Mouse (Mus musculus): ENCODE results near the gene Pnrc2.

Gene Pnrc2

DNA sequence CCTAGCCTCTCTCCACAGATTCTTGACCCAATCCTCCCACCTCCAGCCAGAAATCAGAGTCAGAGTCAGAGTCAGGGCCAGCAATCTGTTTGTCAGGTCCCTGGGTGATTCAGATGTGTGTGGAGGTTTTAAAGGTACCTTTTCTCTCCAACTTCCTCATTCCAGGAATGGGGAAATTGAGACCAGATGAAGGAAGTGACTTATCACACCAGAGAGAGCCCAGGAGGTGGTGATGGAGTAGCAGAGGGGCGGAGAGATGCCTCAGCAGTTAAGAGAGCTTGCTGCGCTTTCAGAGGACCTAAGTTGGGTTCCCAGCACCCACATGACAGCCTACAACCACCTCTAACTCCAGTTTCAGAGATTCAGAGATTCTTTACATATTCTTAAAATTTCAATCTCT, 17.9 kb upstream of the Pnrc2 start:
- DNase-seq: no peak

DNA sequence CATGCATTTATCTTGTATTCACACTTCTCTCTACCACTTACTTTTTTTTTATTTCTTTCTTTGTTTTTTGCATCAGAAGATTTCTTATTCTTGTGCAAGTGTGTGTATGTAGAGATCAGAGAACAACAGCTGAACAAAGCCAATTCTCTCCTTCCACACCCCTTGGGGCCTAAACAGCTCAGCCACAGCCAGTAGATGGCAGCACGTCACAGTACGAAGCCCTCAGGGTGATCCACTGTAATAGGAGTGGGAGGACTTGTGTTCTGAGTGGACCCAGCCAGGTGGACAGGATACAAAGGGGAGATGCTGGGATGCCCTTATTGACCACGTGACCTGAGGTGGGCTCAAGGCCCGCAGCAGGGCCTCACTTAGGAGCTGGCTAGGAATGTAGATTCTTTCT, 16.2 kb upstream of the Pnrc2 start:
- peak; percentile 67 for DNase-seq

DNA sequence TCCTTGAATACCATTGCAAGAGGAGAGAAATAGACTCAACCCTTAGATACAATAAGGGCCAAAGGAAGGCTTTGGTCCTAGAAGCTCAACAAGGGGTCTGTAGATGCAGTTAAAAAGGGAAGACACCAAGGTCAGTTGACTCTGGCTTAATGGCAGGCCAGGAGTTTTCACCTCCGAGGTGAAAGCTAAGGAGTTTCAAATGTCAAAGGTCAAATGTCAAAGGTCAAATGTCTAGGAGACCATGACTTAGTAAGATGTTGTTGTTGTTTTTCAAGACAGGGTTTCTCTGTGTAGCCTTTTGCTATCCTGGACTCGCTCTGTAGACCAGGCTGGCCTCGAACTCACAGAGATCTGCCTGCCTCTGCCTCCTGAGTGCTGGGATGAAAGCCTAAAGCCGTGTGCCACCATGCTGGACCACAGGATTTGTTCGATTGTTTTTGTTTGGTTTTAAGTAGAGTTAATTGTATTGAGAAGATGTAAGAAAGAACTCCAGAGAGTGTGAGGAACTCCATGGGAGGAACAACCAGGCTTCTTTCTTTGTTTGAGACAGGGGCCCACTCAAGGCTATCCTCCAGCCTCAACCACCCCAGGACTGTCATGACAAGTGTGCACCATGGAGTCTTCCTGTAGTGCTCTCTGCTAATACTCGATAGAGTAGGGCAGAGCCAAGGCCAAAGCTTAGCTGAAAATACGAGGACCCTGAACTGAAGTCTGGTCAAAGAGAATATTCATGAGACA, 15.7 kb upstream of the Pnrc2 start:
- DNase-seq: no peak

DNA sequence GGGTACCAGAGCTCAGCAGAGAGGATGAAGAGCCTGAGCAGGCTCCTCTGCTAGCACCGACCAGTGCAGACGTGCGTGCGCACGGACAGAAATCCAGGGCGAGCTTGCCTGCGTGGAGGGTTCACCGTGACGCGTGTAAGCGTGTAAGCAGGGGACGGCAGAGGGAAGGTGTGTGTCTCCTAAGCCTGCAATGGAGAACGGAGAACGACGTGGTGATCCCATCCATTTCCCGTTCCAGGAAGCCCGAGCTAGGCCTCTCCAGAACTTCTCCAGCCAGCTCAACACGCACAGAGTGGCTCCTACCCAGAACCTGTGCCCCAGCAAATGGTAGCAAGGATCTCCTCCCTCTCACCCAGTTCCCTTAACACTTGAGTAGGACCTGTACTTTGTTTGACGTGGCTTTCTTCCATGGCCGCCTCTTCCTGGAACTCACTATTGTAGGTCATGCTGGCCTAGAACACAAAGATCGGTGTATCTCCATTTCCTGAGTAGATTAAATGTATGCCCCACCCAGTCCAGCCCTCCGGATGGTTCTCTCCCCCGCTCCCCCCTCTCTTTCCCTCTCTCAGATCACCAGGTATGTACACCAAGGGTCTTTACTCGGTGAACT, 14.9 kb upstream of the Pnrc2 start:
- no peak for DNase-seq

DNA sequence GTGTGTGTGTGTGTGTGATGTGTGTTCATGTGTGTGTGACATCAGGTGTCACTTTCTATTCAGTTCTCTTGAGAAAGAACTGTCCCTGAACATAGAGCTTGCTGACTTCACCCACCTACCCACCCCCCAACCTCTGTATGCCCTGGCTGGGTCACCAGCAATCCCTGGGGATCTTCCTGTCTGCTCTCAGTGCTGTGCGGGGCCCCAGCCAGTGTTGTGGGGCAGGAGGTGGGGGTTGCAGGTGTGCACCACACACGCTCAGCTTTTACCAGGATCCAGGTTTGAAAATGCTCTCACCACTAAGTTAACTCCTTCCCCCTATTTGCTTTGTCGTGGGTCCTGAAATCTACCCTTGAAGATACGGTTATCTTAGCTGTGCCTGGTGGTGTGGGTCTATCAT, 12.5 kb upstream of the Pnrc2 start:
- DNase-seq: no peak

DNA sequence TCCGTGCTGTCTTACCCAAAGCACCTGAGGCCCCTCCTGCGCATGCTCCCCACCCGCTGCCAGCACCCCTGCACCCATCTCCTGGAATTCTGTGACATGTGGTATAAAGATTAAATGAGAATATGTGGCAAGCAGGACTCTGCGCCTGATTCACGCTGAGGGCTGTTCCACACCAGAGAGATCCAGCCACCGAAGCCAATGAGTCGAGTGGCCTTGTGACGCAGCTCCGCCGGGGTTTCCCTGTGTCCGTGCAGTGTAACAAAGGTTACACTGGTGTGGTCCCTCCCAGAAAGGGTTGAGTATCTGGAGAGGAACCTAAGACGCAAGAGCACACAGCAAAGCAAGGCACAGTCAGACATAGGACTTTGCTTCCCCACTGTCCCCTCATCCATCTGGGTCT, 12.0 kb upstream of the Pnrc2 start:
- DNase-seq: no peak

DNA sequence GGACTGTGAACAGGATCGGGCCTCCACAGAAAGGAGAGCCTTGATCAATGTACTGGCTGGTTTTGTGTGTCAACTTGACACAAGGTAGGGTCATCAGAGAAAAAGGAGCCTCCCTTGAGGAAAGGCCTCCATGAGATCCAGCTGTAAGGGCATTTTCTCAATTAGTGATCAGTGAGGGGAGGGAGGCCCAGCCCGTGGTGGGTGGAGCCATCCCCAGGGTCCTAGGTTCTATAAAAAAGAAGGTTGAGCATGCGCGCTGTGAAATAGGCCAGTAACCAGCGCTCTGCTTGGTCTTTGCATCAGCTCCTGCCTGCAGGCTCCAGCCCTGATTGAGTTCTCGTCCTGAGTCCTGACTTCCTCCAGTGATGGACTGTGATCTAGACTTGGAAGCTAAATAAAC, 10.9 kb upstream of the Pnrc2 start:
- DNase-seq: no peak

DNA sequence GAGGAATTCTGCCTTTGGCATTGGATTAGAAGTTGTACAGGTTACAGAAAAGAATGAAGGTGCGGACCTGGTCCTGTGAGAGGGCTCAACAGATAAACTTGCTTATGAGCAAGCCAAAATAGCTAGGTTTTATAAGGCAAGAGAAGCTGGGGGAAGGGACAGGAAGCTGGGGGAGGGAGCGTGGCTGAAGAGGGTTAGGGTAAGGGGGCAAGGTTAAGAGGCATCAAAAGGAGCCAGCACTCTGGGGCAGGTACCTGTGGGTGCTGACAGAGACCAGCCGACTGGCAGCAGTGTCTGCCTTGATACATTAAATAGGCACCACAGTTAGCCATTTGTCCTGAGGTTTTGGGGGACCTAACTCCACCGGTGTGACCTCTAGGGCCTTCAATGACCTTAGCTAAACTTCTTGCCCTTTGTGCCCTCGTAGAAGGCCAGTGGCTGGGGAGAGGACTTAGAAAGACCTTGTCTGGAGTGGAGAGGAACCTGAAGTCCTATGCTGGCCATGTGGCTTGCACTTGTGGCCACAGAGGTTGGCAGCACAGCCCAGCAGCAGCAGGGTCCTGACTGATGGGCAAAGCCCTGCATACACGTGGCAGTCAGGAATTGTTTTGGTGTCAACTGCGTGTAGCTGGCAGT, 10.3 kb upstream of the Pnrc2 start:
- no peak for DNase-seq

DNA sequence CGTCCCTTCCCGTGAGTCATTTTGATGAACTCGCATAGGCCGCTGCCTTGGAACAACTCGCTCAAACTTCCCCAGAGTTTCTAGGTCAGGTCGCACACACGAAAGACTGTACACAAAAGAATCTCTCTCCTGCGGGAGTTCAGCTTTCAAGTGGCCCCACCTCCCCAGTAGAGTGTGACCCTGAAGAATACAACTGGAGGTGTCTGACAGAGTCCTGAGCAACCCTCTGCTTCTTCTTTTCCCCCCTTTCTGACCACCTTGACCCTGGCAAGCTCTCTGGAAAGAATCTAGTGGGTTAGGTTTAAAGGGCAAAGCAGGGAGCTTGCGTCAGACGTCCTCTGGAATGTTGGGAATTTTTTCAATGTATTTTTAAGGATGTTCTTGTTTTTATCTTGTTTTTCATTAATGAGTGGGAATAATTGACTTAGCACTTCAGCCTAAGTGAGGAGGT, 9.8 kb upstream of the Pnrc2 start:
- DNase-seq: no peak

DNA sequence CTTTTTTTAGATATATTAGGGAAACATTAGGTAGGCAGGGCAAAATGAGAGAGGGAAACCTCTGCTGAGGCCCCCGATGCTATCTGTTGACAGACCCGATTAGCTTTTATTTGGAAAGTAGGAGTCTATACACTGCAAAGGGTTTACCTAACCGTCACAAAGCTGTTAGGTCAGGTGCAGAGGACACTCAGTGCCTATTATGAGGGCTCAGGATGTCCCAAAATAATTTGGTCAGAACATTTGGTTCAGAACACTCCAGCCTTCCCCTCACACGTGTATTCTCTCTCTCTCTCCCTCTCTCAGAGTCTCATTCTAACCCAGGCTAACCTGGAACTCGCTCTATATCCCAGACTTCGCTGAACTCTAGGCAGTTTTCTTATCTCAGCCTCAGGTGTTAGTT, 8.4 kb upstream of the Pnrc2 start:
- DNase-seq: no peak

DNA sequence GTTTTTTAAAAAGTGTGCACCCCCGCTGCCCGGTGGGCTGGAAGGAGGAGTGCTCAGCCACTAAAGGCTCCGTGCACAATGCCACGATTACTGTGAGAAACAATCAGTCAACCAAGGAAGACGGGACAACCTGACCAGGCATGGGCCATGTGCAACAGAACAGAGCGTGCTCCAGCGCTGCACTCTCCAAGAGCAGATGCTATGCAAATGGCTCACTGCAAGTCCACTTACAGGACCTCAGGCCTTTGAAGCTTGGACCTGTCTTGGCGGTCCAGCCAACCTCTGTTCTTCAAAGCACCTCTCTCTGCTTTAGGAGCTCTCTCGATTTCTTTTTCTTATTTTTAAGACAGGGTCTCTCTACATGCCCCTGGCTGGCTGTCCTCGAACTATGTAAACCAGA, 6.9 kb upstream of the Pnrc2 start:
- no peak for DNase-seq

DNA sequence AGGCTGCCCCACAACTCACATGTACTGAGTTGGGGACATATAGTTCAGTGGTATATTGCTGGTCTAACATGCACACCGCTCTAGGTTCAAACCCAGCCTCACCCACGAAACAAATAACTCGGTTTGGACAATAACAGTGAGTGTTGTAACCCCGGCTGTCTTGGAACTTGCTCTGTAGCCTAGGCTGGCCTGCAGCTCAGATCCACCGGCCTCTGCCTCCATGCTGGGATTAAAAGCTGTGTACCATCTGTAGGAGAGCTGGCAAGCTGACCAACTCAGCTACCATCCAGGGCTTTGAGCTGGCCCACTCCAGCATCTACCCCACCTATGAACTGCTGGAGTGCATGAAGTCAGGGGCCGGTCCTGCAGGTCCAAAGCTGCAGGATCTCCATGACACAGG, 6.4 kb upstream of the Pnrc2 start:
- DNase-seq: no peak

DNA sequence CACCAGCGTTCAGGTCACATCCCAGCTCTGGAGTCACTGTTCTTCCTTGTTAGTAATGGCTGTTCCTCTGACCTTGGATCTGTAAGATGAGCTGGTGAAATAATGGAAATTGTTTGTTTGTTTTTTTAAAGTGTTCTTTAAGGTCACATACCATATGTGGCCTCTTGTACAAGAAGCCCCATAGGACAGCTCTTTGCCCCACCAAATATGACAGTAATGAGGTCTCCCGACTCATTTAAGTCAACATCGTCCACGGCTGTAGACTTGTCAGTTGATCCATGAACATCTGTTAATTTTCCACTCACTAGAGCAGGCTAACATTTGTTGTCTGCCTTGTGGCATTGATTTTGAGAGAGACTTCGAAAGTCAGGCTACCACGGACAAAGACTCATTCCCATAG, 5.4 kb upstream of the Pnrc2 start:
- DNase-seq: no peak

DNA sequence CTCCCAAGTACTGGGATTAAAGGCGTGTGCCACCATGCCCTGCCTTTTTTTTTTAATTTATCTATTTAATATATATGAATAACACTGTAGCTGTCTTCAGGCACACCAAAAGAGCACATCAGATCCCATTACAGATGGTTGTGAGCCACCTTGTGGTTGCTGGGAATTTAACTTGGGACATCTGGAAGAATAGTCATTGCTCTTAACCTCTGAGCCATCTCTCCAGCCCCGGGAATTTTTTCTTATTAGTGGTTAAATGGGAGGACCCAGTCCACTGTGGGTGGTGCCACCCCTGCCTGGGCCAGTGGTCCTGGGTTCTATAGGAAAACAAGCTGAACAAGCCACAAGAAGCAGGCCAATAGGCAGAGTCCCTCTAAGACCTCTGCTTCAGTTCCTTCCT, 4.1 kb upstream of the Pnrc2 start:
- no peak for DNase-seq

DNA sequence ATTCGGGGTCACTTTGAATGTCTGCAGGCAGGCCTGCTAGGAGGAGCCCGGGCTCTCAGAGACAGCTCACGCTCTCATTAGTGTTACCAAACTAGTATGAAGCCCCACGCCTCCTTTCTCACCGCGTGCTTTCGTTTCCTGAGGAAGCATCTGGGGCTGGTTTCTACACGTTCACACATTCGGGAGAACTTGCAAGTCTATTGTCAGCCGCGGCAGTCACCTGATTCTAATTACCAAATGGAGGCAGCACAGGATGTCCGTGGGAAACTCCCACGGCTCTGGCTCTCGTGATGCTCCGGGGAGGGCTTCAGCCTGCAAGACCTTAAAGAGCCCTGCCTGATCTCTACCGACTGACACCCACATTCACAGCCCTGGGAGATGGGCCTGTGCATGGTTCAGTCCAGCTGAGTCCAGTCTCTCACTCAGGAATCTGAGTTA, 3.0 kb upstream of the Pnrc2 start:
- DNase-seq: no peak

DNA sequence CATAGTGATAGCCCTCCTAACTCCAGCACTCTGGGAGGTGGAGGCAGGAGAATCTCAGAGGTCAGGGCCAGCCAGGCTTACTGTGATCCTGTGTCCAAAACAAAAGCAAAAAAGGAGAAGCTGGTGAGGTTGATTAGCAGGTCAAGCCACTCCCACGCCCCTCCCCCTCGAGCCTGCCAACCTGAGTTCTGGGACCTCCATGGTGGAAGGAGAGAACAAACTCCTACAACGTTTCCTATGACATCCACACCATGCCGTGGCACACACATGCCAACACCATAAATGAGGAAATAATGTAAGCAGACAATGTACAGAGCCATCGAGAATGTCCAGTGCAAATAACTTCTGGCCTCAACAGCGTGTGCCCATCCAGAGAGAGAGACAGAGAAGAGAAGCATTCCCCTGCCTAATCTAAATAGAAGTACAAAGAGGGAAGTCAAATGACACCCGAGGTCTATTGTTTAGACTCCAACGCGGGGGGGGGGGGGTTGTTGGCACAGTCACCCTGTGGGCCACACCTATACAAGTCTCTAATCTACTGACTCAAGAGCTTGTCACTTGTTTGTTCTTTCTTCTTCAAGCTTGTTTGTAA, 2.4 kb upstream of the Pnrc2 start:
- no peak for DNase-seq

DNA sequence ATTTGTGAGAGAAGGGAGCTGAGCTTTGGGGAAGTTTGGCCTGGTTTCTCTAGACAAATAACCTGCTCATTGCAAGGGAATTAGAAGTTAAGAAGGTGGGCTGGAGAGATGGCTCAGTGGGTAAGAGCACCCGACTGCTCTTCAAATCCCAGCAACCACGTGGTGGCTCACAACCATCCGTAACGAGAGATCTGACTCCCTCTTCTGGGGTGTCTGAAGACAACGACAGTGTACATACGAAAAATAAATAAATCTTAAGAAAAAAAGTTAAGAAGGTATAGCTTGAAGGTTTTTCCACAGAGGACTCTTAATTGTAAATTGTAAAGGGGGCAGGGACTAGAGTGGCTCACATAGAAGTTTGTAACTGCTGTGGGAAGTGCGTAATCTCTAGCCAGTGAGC, 1.9 kb upstream of the Pnrc2 start:
- no peak for DNase-seq

DNA sequence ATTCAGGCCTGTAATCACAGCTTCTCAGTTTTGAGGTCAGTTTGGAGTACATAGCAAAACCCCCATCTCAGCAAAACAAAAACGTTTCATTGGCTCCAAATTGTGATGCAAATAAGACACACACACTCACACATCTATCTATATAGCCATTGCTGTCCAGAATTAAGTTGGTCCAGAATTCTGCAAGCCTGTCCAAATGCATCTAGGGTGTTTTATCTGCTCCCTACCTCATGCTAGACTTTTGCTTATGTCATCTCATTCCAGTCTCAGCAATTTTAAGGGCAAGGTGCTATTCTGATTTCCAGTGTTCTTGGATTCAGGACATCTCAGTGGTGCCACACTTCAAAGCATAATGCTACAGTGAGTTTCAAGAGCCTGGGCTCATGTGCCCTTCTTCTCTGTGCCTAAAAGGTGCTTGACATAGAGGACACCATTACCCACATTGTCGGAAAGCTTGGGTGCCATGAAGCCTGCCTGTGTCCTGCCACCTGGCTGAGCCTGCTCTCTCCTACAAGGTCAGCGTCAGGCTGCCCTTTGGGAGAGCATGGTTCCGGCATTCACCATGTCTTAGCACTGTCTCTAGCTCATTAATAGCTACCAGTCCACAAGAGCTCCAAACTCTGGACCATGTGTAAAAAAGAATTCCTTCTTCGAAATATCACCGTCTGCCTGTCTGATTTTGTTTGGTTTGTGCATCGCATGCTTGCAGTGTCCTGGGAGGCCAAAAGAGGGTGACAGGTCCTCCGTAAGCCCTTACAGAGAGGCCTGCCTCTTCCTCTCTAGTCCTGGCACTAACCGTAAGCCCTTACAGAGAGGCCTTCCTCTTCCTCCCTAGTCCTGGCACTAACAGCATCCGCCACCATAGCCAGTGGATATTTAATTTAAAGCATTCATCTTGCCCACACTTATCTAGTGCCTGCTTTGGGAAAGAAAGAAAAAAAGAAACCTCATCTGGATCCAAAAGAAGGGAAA, 1.2 kb upstream of the Pnrc2 start:
- DNase-seq: no peak

DNA sequence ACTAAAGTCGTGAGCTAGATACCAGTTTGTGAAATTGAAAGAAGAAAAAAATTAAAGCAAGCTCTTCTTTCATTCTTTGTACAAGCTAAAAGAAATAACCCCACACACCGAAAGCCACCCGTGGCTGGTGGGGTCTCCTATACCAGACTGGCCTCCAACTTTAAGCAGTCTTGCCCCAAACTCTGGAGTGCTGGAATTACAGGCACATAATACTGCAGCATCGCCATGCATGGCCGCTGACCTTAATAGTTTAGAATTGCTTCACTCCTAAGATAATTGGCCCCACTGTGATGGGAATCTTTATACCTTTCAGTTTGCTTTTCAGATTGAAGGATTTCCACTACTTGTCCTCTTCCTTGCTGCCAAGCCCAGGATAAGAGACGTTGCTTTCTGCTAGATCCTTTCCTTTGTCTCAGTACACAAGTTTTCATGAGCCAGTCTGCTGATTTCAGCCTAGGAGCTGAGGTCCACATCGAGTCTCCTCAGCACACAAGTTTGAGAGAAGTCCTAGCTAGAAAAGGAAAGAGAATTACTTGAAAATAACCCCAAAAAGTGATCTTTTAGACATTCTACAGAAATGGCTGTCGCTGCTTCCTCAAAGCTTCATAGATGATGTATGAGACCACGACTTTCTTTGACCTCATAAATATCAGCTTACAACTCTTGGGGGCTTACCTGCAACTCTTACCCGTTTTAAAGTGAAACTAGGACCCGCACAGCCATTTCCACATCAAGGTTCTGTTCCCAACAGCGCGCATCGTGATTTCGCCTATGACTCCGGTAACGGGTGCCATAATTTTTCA, 860 bp downstream of the Pnrc2 start:
- no peak for DNase-seq

DNA sequence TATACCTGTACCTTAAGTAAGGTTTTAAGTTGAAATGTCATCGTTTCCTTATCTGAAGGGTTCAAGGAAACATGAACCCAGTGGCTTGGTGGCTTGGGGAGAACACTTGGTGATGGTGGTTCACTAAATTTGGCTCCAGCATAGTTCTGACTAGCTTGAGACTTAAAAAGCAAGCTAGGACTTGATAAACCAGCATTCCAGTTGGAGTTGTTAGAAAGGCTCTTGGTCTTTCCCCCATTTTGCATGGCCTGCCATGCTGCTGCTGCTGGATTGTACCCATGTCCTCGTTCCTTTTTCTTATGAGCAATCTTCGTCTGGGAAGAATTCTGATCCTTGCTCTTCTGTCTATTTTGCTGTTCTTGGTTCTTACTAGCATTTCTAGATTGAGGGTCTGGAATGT, 1.6 kb downstream of the Pnrc2 start:
- no peak for DNase-seq

DNA sequence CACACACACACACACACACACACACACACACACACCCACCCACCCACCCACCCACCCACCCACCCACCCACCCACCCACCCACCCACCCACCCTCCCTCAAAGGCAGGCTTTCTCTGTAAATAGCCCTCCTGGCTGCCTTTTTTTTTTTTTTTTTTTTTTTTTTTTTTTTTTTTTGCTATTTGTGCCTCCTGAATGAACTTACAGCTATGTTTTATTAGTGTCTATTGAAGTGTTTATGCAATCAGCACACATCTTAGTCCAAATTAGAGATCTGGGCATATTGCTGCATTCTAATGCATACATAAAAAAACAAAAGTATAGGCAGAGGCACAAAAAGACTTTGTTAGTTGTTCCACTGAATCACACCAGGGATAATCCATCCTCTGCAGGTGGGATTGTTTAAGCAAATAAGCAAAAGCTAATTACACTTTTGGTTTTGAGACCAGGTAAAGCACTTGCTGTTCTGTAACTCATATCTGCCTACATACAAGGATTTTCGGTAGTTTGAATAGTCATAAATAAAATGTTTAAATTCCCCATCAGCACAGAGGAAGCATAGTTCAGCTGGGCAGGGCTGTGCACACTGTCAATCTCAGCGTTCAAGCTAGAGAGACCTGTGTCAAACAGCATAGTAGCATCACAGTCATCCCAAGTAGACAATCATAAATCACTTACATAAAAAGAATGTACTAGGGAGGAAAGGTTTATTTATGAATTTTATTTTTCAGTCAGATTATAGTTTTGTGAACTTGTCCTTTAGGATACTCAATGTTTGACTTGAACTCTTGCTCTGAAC, 3.2 kb downstream of the Pnrc2 start:
- DNase-seq: no peak

All from cerebellum, adult 9-10 months (tissue).